ENCODE assay signal across 22 mouse cellular contexts in the genomic region with DNA sequence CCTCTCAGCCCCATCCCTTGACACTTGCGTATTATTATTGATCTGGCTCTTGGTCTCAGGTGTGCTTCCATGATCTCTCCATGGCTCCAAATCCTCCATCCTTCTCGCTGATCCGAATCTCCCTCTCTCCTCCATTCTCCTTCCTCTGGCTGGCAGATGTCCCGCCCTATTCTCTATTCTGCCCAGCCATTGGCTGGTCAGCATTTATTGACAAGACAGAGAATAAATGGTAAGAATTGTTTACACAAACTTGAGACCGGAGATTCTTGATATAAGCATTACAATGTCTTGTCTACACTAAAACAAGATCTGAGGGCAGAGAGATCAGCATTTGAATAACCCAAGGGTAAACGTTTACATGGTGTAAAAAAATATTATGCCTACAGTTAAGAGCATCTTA.
"Had no signal": no experiment of that assay in that cellular context is flagged by ENCODE, and none has a peak within 500 bp of the region (broad histone marks: within the 10 kb centered on the region; RNA-seq: fewer than 3 reads in every experiment).

No protein-coding gene starts in this region.

- DNase-seq: kidney, adult 18-20 months; kidney, adult 9 months; kidney, postnatal 14 days; kidney, postnatal 4 days; liver; lung, adult 2 months; lung, postnatal 36 days; retina, postnatal 1 day; right cerebral cortex, postnatal 25 days; spleen, adult 18-20 months; thymus, adult 18-20 months; thymus, postnatal 36 days had no signal

- H3K9me3 ChIP-seq: limb, embryonic 10.5 days; limb, embryonic 13.5 days; liver, embryonic 12.5 days; liver, embryonic 15.5 days; neural tube, embryonic 13.5 days; stomach, embryonic 15.5 days had no signal

- H3K27ac ChIP-seq: limb, embryonic 10.5 days; limb, embryonic 13.5 days; liver, embryonic 12.5 days; liver, embryonic 15.5 days; neural tube, embryonic 13.5 days; stomach, embryonic 15.5 days had no signal

- H3K4me3 ChIP-seq: limb, embryonic 10.5 days; limb, embryonic 13.5 days; liver, embryonic 12.5 days; liver, embryonic 15.5 days; myocyte; neural tube, embryonic 13.5 days; stomach, embryonic 15.5 days had no signal

- H3K4me1 ChIP-seq: liver, embryonic 12.5 days; liver, embryonic 15.5 days; stomach, embryonic 15.5 days had no signal

- H3K9ac ChIP-seq: limb, embryonic 13.5 days; liver, embryonic 12.5 days; liver, embryonic 15.5 days; neural tube, embryonic 13.5 days; stomach, embryonic 15.5 days had no signal

- H3K27me3 ChIP-seq: limb, embryonic 13.5 days; liver, embryonic 12.5 days; liver, embryonic 15.5 days; neural tube, embryonic 13.5 days; stomach, embryonic 15.5 days had no signal

- H3K36me3 ChIP-seq: limb, embryonic 10.5 days; limb, embryonic 13.5 days; liver, embryonic 12.5 days; liver, embryonic 15.5 days; neural tube, embryonic 13.5 days; stomach, embryonic 15.5 days had no signal

- H3K4me2 ChIP-seq: limb, embryonic 13.5 days; liver, embryonic 12.5 days; liver, embryonic 15.5 days; midbrain, embryonic 11.5 days; neural tube, embryonic 13.5 days; stomach, embryonic 15.5 days had no signal

- ATAC-seq: liver, embryonic 12.5 days; lung, postnatal 0 days; midbrain, embryonic 16.5 days had no signal
